Mouse (Mus musculus): ENCODE measurements around the gene Slco6c1.

The Slco6c1 gene

GRCm38 (mm10) chr1:97128201-97128600, at the start of gene Slco6c1:
Gene Slco6c1 (minus strand): TSS chr1:97128301.
- DNase-seq (ENCODE audit: low read depth) = no peak

GRCm38 (mm10) chr1:97038982-97039381, 89.1 kb downstream of the Slco6c1 start:
- DNase-seq (ENCODE audit: low read depth) = no peak

- DNase-seq (ENCODE audit: low read depth) = no peak
These were observed 89.6 kb downstream of the Slco6c1 start for GRCm38 (mm10) chr1:97038548-97038947.

- DNase-seq (ENCODE audit: low read depth) = no peak
These were observed 90.1 kb downstream of the Slco6c1 start for GRCm38 (mm10) chr1:97037955-97038354.

- no peak for DNase-seq (ENCODE audit: low read depth)
These were observed 106.7 kb downstream of the Slco6c1 start for GRCm38 (mm10) chr1:97021388-97021787.

- DNase-seq (ENCODE audit: low read depth) = no peak
These were observed 108.7 kb downstream of the Slco6c1 start for GRCm38 (mm10) chr1:97019404-97019803.

GRCm38 (mm10) chr1:97018978-97019377, 109.1 kb downstream of the Slco6c1 start:
- no peak for DNase-seq (ENCODE audit: low read depth)

All from c-Kit-positive CD71-positive TER-119-negative erythroid progenitor cells, embryonic 14.5 days (primary cell).